Comparison of ENCODE assay signal across 8 mouse cellular contexts in the genomic region with DNA sequence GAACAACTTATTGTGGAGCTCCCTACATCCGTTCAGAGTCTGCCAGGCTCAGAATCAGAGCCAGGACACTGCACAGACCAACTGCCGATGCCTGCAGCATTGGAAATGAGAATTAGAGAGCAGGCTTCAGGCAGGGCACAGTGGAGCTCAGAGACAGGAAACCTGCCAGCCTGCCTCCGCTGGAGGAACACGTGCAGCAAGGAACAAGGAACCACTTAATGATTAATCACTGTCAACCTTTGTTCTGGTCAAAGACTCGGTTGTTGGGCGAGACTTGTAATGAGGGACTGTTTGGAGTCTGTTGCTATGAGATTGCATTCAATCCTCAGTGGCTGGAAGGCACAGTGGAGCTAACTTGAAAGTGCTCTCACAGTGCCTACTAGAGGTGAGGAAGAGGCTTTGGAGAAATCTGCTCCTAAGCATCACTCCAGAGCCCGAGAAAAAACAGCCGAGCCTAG.
DNase-seq lines count a peak whose midpoint lies in the region; ATAC-seq and TF ChIP-seq lines count a peak whose summit lies in the region.

No protein-coding gene starts in this region.

- intact Hi-C loops in left cerebral cortex, adult 2 months (cut with DNase I) = no loop called here

- peak overlapping the region; percentile 64 for H3K27ac ChIP-seq in intestine, embryonic 14.5 days (ENCODE audit: low read depth)
- peak overlapping the region; percentile 4; the same call in 1 of the 2 replicates for H3K27ac ChIP-seq in left cerebral cortex, adult 2 months

- 0 out of 2 replicates have a peak overlapping the region, but pooled peaks have one; percentile 1 for H3K4me3 ChIP-seq in intestine, embryonic 14.5 days (ENCODE audit: low read depth, low read length)
- peak overlapping the region; percentile 30 for H3K4me3 ChIP-seq in left cerebral cortex, adult 2 months

- peak; percentile 77 for TF ChIP-seq CTCF in left cerebral cortex, adult 2 months (IDR thresholded peaks at IDR 0.05)

- 8% methylated on average over 8 of the region's 8 CpGs for WGBS in intestine, embryonic 14.5 days

- no peaks in the 10 kb centered on the region for H3K36me3 ChIP-seq in intestine, embryonic 14.5 days (ENCODE audit: control insufficient read depth, insufficient read depth, low read length)

- ATAC-seq in intestine, embryonic 14.5 days (replicated peaks; ENCODE audit: low FRiP score, low TSS enrichment, low read depth) = peak; percentile 94

- peak overlapping the region; percentile 15; the same call in 1 of the 2 replicates for H3K4me2 ChIP-seq in intestine, embryonic 14.5 days (ENCODE audit: low read length)

- no peaks in the 10 kb centered on the region for H3K27me3 ChIP-seq in intestine, embryonic 14.5 days (replicated peaks; ENCODE audit: control insufficient read depth, insufficient read depth, low read length)

- no peaks in the 10 kb centered on the region for H3K9me3 ChIP-seq in intestine, embryonic 14.5 days (ENCODE audit: control insufficient read depth, low read length)

- H3K4me1 ChIP-seq in intestine, embryonic 14.5 days (replicated peaks; ENCODE audit: control insufficient read depth, insufficient read depth, low read length) = peaks cover 3% of the 10 kb centered on the region

- no peak overlapping the region for H3K9ac ChIP-seq in intestine, embryonic 14.5 days (ENCODE audit: low read length)

- DNase-seq in ZHBTc4 (ENCODE audit: low read depth, low spot score) = peak; percentile 86
- peak; percentile 67 to 71 for DNase-seq in cerebellum, postnatal 25 days
- peak; percentile 62 to 75 for DNase-seq in frontal cortex, postnatal 36 days (ENCODE audit: low spot score in 2 of 2)
- peak; percentile 72 for DNase-seq in intestine, embryonic 14.5 days (ENCODE audit: low spot score)
- DNase-seq in left cerebral cortex, adult 2 months (ENCODE audit: extremely low spot score in 1 of 2, low spot score in 2 of 2) = peak; percentile 43 to 63
- peak; percentile 52 for DNase-seq in lung, postnatal 14 days
- DNase-seq in right cerebral cortex, postnatal 36 days (ENCODE audit: low spot score in 2 of 2) = peak; percentile 68 to 70
- DNase-seq in thymus, postnatal 14 days = no peak
